Mouse (Mus musculus) heart, embryonic 10.5 days (tissue): ENCODE measurements around the gene Abca5. TPM values are rescaled to one million over a fixed set of nuclear protein-coding genes. Genes with fewer than 3 reads are reported as not detected.
A peak's percentile ranks its signal among the peaks of the same experiment; 100 is the strongest.
"Not testable (repeated sequence)": the region's sequence is repeated elsewhere in the genome, so short reads cannot be mapped to it uniquely, and the experiment has no call there.

Experiments
- DNase-seq: peaks from one replicate; pipeline ENCODE4 v3.0.0-alpha.2; 2017; ENCODE audit warnings: low spot score
- H3K27ac ChIP-seq: fragments of 300-500 bp; sonication (generic); 2 replicates; pipeline ENCODE4 v1.5.1; 2016; ENCODE audit warnings: mild to moderate bottlenecking
- H3K27me3 ChIP-seq: fragments of 300-500 bp; sonication (generic); 2 replicates; pipeline ENCODE4 v1.6.1; 2016; ENCODE audit warnings: mild to moderate bottlenecking; ENCODE audit not compliant: poor library complexity, insufficient read depth, severe bottlenecking
- H3K36me3 ChIP-seq: fragments of 300-500 bp; sonication (generic); 2 replicates; pipeline ENCODE4 v1.6.1; 2016; ENCODE audit warnings: mild to moderate bottlenecking, moderate library complexity
- H3K4me1 ChIP-seq: fragments of 300-500 bp; sonication (generic); 2 replicates; pipeline ENCODE4 v1.6.1; 2016; ENCODE audit warnings: mild to moderate bottlenecking
- H3K4me3 ChIP-seq: fragments of 300-500 bp; sonication (generic); 2 replicates; pipeline ENCODE4 v1.5.1; 2016; ENCODE audit warnings: mild to moderate bottlenecking, moderate library complexity
- H3K9me3 ChIP-seq: fragments of 300-500 bp; sonication (generic); 2 replicates; pipeline ENCODE4 v1.6.1; 2016; ENCODE audit warnings: mild to moderate bottlenecking, moderate library complexity
- WGBS: fragments of 180-500 bp; shearing (Covaris S2); methylation state at CpG from one replicate; pipeline ENCODE4 v1.1.7; 2016; 5-methylcytosine and 5-hydroxymethylcytosine counted together
- polyA plus RNA-seq: library from polyadenylated mRNA; unstranded; fragments of >200 nt; fragmentation: Nextera tagmentation; extraction: Ambion mirVana; gene quantifications from 2 replicates; pipeline ENCODE4 v1.2.1, GENCODE M21; 2016

The Abca5 gene
- polyA plus RNA-seq, 1 experiment from 2014 or later: 2.4 TPM

GRCm38 (mm10) chr11:110357756-110358551 lies 20.4 kb upstream of the Abca5 start:
- Histone ChIP-seq H3K4me1 (no peaks in the 10 kb centered on the region), H3K27me3 (no peaks in the 10 kb centered on the region), H3K4me3 (no peak overlapping the region), H3K27ac (no peak overlapping the region), H3K36me3 (no peaks in the 10 kb centered on the region), H3K9me3 (peaks cover 2% of the 10 kb centered on the region; the same call in 1 of the 2 replicates)
- DNase-seq: no peak
- 63% methylated on average over 16 of the region's 16 CpGs for WGBS

GRCm38 (mm10) chr11:110355131-110355530 lies 17.6 kb upstream of the Abca5 start:
- not testable (repeated sequence) for H3K4me3 ChIP-seq, H3K36me3 ChIP-seq, DNase-seq, H3K9me3 ChIP-seq, H3K27me3 ChIP-seq, H3K4me1 ChIP-seq, H3K27ac ChIP-seq
- 77% methylated on average over 9 of the region's 9 CpGs for WGBS

GRCm38 (mm10) chr11:110354261-110354660 lies 16.7 kb upstream of the Abca5 start:
- 78% methylated on average over 9 of the region's 9 CpGs for WGBS
- no peak overlapping the region for H3K4me3 ChIP-seq
- no peak for DNase-seq

GRCm38 (mm10) chr11:110348170-110348569 lies 10.7 kb upstream of the Abca5 start:
- Histone ChIP-seq H3K4me1 (no peaks in the 10 kb centered on the region), H3K27ac (no peak overlapping the region), H3K27me3 (no peaks in the 10 kb centered on the region), H3K4me3 (no peak overlapping the region), H3K36me3 (no peaks in the 10 kb centered on the region), H3K9me3 (no peaks in the 10 kb centered on the region)
- no peak for DNase-seq
- 67% methylated on average over 2 of the region's 2 CpGs for WGBS

More at GRCm38 (mm10) chr11:110354261-110354660, 16.7 kb upstream of the Abca5 start:
- no peaks in the 10 kb centered on the region for H3K9me3 ChIP-seq
- H3K27me3 ChIP-seq: no peaks in the 10 kb centered on the region
- H3K4me1 ChIP-seq: no peaks in the 10 kb centered on the region
- no peak overlapping the region for H3K27ac ChIP-seq
- H3K36me3 ChIP-seq: no peaks in the 10 kb centered on the region

- Histone ChIP-seq H3K9me3 (no peaks in the 10 kb centered on the region), H3K27me3 (no peaks in the 10 kb centered on the region), H3K36me3 (no peaks in the 10 kb centered on the region), H3K4me3 (no peak overlapping the region), H3K27ac (no peak overlapping the region), H3K4me1 (no peaks in the 10 kb centered on the region)
- DNase-seq: no peak
- WGBS: 53% methylated on average over 6 of the region's 6 CpGs
Observed at GRCm38 (mm10) chr11:110347768-110348167, 10.3 kb upstream of the Abca5 start.

GRCm38 (mm10) chr11:110336814-110337288 lies 665 bp downstream of the Abca5 start:
- Histone ChIP-seq H3K4me3 (peak overlapping the region; percentile 94), H3K4me1 (0 out of 2 replicates have a peak, but pooled peaks cover 5% of the 10 kb centered on the region), H3K36me3 (no peaks in the 10 kb centered on the region), H3K27ac (peak overlapping the region; percentile 85; the same call in 1 of the 2 replicates), H3K9me3 (no peaks in the 10 kb centered on the region), H3K27me3 (peaks cover 15% of the 10 kb centered on the region)
- no peak for DNase-seq
- WGBS: under 1% methylated on average over 18 of the region's 18 CpGs

- DNase-seq: no peak
Observed at GRCm38 (mm10) chr11:110330093-110330492, 7.4 kb downstream of the Abca5 start.

GRCm38 (mm10) chr11:110322266-110322665 lies 15.2 kb downstream of the Abca5 start:
- Histone ChIP-seq H3K27me3 (no peaks in the 10 kb centered on the region), H3K36me3 (no peaks in the 10 kb centered on the region), H3K4me3 (no peak overlapping the region), H3K4me1 (no peaks in the 10 kb centered on the region), H3K27ac (no peak overlapping the region), H3K9me3 (no peaks in the 10 kb centered on the region)
- no peak for DNase-seq
- WGBS: 83% methylated on average over 8 of the region's 8 CpGs

More at GRCm38 (mm10) chr11:110330093-110330492, 7.4 kb downstream of the Abca5 start:
- Histone ChIP-seq H3K27me3 (no peaks in the 10 kb centered on the region; the same call in 1 of the 2 replicates), H3K4me1 (no peaks in the 10 kb centered on the region), H3K36me3 (no peaks in the 10 kb centered on the region), H3K9me3 (no peaks in the 10 kb centered on the region), H3K4me3 (no peak overlapping the region), H3K27ac (no peak overlapping the region)
- 84% methylated on average over 6 of the region's 6 CpGs for WGBS

GRCm38 (mm10) chr11:110306475-110307168 lies 30.9 kb downstream of the Abca5 start:
- no peak overlapping the region for H3K4me3 ChIP-seq
- H3K4me1 ChIP-seq: no peaks in the 10 kb centered on the region
- no peaks in the 10 kb centered on the region for H3K9me3 ChIP-seq
- DNase-seq: no peak
- no peak overlapping the region for H3K27ac ChIP-seq
- WGBS: 78% methylated on average over 12 of the region's 12 CpGs
- H3K27me3 ChIP-seq: no peaks in the 10 kb centered on the region
- no peaks in the 10 kb centered on the region for H3K36me3 ChIP-seq

- Histone ChIP-seq H3K4me1 (no peaks in the 10 kb centered on the region), H3K27me3 (no peaks in the 10 kb centered on the region), H3K36me3 (no peaks in the 10 kb centered on the region), H3K27ac (no peak overlapping the region), H3K9me3 (no peaks in the 10 kb centered on the region), H3K4me3 (no peak overlapping the region)
- no peak for DNase-seq
- WGBS: 80% methylated on average over 3 of the region's 3 CpGs
Observed at GRCm38 (mm10) chr11:110303411-110303810, 34.1 kb downstream of the Abca5 start.

- no peak overlapping the region for H3K4me3 ChIP-seq
- no peak overlapping the region for H3K27ac ChIP-seq
- 85% methylated on average over 13 of the region's 13 CpGs for WGBS
- H3K4me1 ChIP-seq: no peaks in the 10 kb centered on the region
- no peaks in the 10 kb centered on the region for H3K27me3 ChIP-seq
- no peaks in the 10 kb centered on the region for H3K36me3 ChIP-seq
- DNase-seq: no peak
- H3K9me3 ChIP-seq: no peaks in the 10 kb centered on the region
Observed at GRCm38 (mm10) chr11:110297917-110298533, 39.5 kb downstream of the Abca5 start.

GRCm38 (mm10) chr11:110290586-110290985 lies 46.9 kb downstream of the Abca5 start:
- no peaks in the 10 kb centered on the region for H3K4me1 ChIP-seq
- 85% methylated on average over 2 of the region's 2 CpGs for WGBS
- H3K27me3 ChIP-seq: no peaks in the 10 kb centered on the region
- H3K36me3 ChIP-seq: no peaks in the 10 kb centered on the region
- H3K4me3 ChIP-seq: no peak overlapping the region
- no peak overlapping the region for H3K27ac ChIP-seq
- H3K9me3 ChIP-seq: no peaks in the 10 kb centered on the region
- no peak for DNase-seq

- Histone ChIP-seq H3K27ac (no peak overlapping the region), H3K27me3 (no peaks in the 10 kb centered on the region), H3K36me3 (no peaks in the 10 kb centered on the region), H3K4me3 (no peak overlapping the region), H3K4me1 (no peaks in the 10 kb centered on the region), H3K9me3 (no peaks in the 10 kb centered on the region)
- no peak for DNase-seq
- WGBS: 77% methylated on average over 3 of the region's 3 CpGs
Observed at GRCm38 (mm10) chr11:110288423-110288822, 49.1 kb downstream of the Abca5 start.
